Mouse (Mus musculus): ENCODE measurements around the gene Uqcc2. TPM values are rescaled to one million over a fixed set of nuclear protein-coding genes. Genes with fewer than 3 reads are reported as not detected.

The Uqcc2 gene
- polyA plus RNA-seq (2015; fragmentation: Nextera tagmentation; extraction: Ambion mirVana) = 243 and 267 TPM in 2 replicates

DNA sequence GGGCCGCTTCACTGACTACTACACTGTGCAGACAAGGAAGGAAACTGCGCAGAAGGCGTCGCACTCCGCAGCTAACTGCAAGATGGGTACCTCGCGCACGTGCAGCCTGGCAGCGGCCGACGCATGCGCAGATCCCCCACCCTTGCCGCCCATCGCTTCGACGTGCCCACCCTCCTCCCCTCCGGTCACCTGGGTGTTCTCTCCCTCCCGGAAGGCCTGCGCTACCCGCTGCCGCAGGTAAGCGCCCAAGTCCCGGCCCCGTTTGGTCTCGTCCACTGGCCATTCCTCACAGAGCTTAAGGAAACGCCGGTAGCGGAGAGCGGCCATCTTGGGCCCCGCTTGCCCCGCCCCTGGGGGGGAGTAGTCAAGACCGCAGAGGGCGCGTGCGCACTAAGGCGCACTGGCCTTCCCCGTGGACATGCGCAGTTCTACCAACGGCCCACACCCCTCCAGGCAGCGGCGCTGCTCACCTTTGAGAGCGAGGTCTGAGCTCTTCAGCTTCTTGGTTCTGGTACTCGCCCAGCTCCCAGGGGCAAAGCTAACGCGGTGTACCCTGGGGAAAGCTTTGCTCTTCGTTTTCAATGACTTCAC, at the start of gene Uqcc2:
Gene Uqcc2, minus strand, starts transcription at position 366 of the 591 bp plus-strand sequence.
- peak; percentile 96 for ATAC-seq (ENCODE audit: insufficient read depth, low FRiP score)
- peak within 1 kb of the TSS; percentile 81 for H3K9ac ChIP-seq (ENCODE audit: low read length)
- H3K27me3 ChIP-seq (ENCODE audit: control insufficient read depth, insufficient read depth, low read length) = no peaks in the 10 kb centered on the region
- no peaks in the 10 kb centered on the region for H3K36me3 ChIP-seq (ENCODE audit: control insufficient read depth, insufficient read depth, low read length)
- 0% methylated on average over 46 of the region's 46 CpGs for WGBS
- peaks cover 4% of the 10 kb centered on the region; the same call in 1 of the 2 replicates for H3K9me3 ChIP-seq (replicated peaks; ENCODE audit: control insufficient read depth, low read length)
- peak within 1 kb of the TSS; percentile 68 for H3K4me2 ChIP-seq (ENCODE audit: low read depth, low read length)
- H3K4me3 ChIP-seq (replicated peaks; ENCODE audit: low read length) = peak within 1 kb of the TSS; percentile 77
- no peak within 1 kb of the TSS; the same call in 1 of the 2 replicates for H3K27ac ChIP-seq (ENCODE audit: low read length)
- H3K4me1 ChIP-seq (ENCODE audit: control insufficient read depth, insufficient read depth, low read length) = peaks cover 26% of the 10 kb centered on the region

DNA sequence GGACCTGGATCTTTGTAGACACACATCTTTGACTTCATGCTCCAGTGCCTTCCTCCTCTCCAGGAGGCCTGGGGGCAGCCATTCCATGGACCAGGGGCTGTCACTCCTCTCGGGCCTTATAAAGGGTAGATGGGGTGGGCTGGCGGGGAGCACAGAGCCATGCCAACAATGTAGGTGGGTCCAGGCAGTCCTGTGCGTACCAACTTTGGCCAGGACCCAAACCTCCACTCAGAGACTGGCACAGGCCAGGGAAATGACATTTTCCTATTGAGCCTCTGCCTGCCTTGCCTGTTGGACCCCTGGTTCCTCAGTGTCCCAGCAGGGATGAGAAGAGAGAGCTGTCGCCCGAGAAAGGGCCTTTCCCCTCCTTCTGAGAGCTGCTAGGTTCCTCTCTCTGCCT, 48.7 kb upstream of the Uqcc2 start:
- H3K27me3 ChIP-seq (ENCODE audit: control insufficient read depth, insufficient read depth, low read length) = no peaks in the 10 kb centered on the region
- WGBS = 76% methylated on average over 5 of the region's 5 CpGs
- no peak overlapping the region for H3K4me2 ChIP-seq (ENCODE audit: low read depth, low read length)
- no peaks in the 10 kb centered on the region for H3K4me1 ChIP-seq (ENCODE audit: control insufficient read depth, insufficient read depth, low read length)
- no peak overlapping the region for H3K4me3 ChIP-seq (replicated peaks; ENCODE audit: low read length)
- no peaks in the 10 kb centered on the region for H3K9me3 ChIP-seq (replicated peaks; ENCODE audit: control insufficient read depth, low read length)
- H3K27ac ChIP-seq (ENCODE audit: low read length) = no peak overlapping the region
- H3K9ac ChIP-seq (ENCODE audit: low read length) = no peak overlapping the region
- no peaks in the 10 kb centered on the region for H3K36me3 ChIP-seq (ENCODE audit: control insufficient read depth, insufficient read depth, low read length)
- ATAC-seq (ENCODE audit: insufficient read depth, low FRiP score) = no peak

GRCm38 (mm10) chr17:27181666-27182065, 48.0 kb upstream of the Uqcc2 start:
- Histone ChIP-seq H3K4me1 (ENCODE audit: control insufficient read depth, insufficient read depth, low read length) (no peaks in the 10 kb centered on the region), H3K4me3 (replicated peaks; ENCODE audit: low read length) (no peak overlapping the region), H3K36me3 (ENCODE audit: control insufficient read depth, insufficient read depth, low read length) (no peaks in the 10 kb centered on the region), H3K4me2 (ENCODE audit: low read depth, low read length) (no peak overlapping the region), H3K9me3 (replicated peaks; ENCODE audit: control insufficient read depth, low read length) (no peaks in the 10 kb centered on the region), H3K27ac (ENCODE audit: low read length) (no peak overlapping the region), H3K9ac (ENCODE audit: low read length) (no peak overlapping the region), H3K27me3 (ENCODE audit: control insufficient read depth, insufficient read depth, low read length) (no peaks in the 10 kb centered on the region)
- WGBS = 37% methylated on average over 3 of the region's 3 CpGs
- peak; percentile 37; the same call in 1 of the 2 replicates for ATAC-seq (ENCODE audit: insufficient read depth, low FRiP score)

GRCm38 (mm10) chr17:27179681-27180280, 46.1 kb upstream of the Uqcc2 start:
- no peak overlapping the region for H3K9ac ChIP-seq (ENCODE audit: low read length)
- H3K27me3 ChIP-seq (ENCODE audit: control insufficient read depth, insufficient read depth, low read length) = no peaks in the 10 kb centered on the region
- H3K27ac ChIP-seq (ENCODE audit: low read length) = no peak overlapping the region
- H3K36me3 ChIP-seq (ENCODE audit: control insufficient read depth, insufficient read depth, low read length) = no peaks in the 10 kb centered on the region
- H3K4me1 ChIP-seq (ENCODE audit: control insufficient read depth, insufficient read depth, low read length) = no peaks in the 10 kb centered on the region
- no peak overlapping the region for H3K4me2 ChIP-seq (ENCODE audit: low read depth, low read length)
- no peak for ATAC-seq (ENCODE audit: insufficient read depth, low FRiP score)
- no peaks in the 10 kb centered on the region for H3K9me3 ChIP-seq (replicated peaks; ENCODE audit: control insufficient read depth, low read length)
- H3K4me3 ChIP-seq (replicated peaks; ENCODE audit: low read length) = no peak overlapping the region
- WGBS = 60% methylated on average over 12 of the region's 12 CpGs

- H3K27me3 ChIP-seq (ENCODE audit: control insufficient read depth, insufficient read depth, low read length) = no peaks in the 10 kb centered on the region
- no peak overlapping the region for H3K4me3 ChIP-seq (replicated peaks; ENCODE audit: low read length)
- no peak overlapping the region for H3K27ac ChIP-seq (ENCODE audit: low read length)
- WGBS = 94% methylated on average over 17 of the region's 17 CpGs
- no peaks in the 10 kb centered on the region for H3K9me3 ChIP-seq (replicated peaks; ENCODE audit: control insufficient read depth, low read length)
- H3K4me1 ChIP-seq (ENCODE audit: control insufficient read depth, insufficient read depth, low read length) = no peaks in the 10 kb centered on the region
- no peaks in the 10 kb centered on the region for H3K36me3 ChIP-seq (ENCODE audit: control insufficient read depth, insufficient read depth, low read length)
- ATAC-seq (ENCODE audit: insufficient read depth, low FRiP score) = no peak
- no peak overlapping the region for H3K4me2 ChIP-seq (ENCODE audit: low read depth, low read length)
- no peak overlapping the region for H3K9ac ChIP-seq (ENCODE audit: low read length)
Observed at GRCm38 (mm10) chr17:27178427-27179177, 44.9 kb upstream of the Uqcc2 start.

DNA sequence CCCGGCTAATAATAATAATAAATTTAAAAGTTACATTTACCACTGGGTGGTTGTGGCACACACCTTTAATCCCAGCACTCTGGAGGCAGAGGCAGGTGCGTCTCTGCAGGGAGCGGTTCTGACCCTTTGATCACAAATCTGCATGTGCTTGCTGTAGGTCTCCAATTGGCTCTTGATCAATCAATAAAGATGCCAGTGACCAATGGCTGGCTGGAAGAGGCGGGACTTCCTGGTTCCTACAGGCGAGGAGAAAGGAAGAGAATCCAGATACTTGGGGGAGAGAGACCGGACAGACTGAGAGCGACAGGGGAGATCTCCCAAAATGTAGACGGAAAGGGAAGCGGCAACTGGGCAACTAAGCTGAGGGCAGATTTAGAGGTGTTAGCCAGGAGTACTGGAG, 44.3 kb upstream of the Uqcc2 start:
- no peak for ATAC-seq (ENCODE audit: insufficient read depth, low FRiP score)
- H3K36me3 ChIP-seq (ENCODE audit: control insufficient read depth, insufficient read depth, low read length) = no peaks in the 10 kb centered on the region
- no peaks in the 10 kb centered on the region for H3K27me3 ChIP-seq (ENCODE audit: control insufficient read depth, insufficient read depth, low read length)
- H3K9ac ChIP-seq (ENCODE audit: low read length) = no peak overlapping the region
- no peak overlapping the region for H3K4me3 ChIP-seq (replicated peaks; ENCODE audit: low read length)
- H3K4me2 ChIP-seq (ENCODE audit: low read depth, low read length) = no peak overlapping the region
- H3K27ac ChIP-seq (ENCODE audit: low read length) = no peak overlapping the region
- H3K9me3 ChIP-seq (replicated peaks; ENCODE audit: control insufficient read depth, low read length) = no peaks in the 10 kb centered on the region
- 91% methylated on average over 9 of the region's 9 CpGs for WGBS
- H3K4me1 ChIP-seq (ENCODE audit: control insufficient read depth, insufficient read depth, low read length) = no peaks in the 10 kb centered on the region

DNA sequence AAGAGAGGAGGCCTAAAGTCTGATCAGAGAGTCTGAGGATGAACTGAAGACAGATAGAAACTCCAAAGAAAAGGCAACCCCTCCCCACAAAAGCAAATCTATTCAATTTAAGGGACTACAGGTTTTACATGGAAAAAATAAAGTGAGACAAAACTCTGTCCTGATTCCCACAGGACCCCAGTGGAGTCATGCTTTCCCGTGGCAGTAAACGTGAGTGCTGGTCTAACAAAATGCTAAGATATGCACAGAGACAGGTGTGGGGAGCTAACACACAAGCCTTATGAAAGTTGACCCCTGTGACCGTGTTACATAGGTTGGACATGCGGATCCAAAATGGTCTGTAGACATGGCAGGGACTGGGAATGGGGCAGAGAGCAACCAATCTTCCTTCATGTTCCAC, 43.0 kb upstream of the Uqcc2 start:
- Histone ChIP-seq H3K4me3 (replicated peaks; ENCODE audit: low read length) (no peak overlapping the region), H3K4me2 (ENCODE audit: low read depth, low read length) (no peak overlapping the region), H3K9ac (ENCODE audit: low read length) (no peak overlapping the region), H3K4me1 (ENCODE audit: control insufficient read depth, insufficient read depth, low read length) (no peaks in the 10 kb centered on the region), H3K27ac (ENCODE audit: low read length) (no peak overlapping the region), H3K36me3 (ENCODE audit: control insufficient read depth, insufficient read depth, low read length) (no peaks in the 10 kb centered on the region), H3K9me3 (replicated peaks; ENCODE audit: control insufficient read depth, low read length) (no peaks in the 10 kb centered on the region), H3K27me3 (ENCODE audit: control insufficient read depth, insufficient read depth, low read length) (no peaks in the 10 kb centered on the region)
- no peak for ATAC-seq (ENCODE audit: insufficient read depth, low FRiP score)
- WGBS = 91% methylated on average over 4 of the region's 4 CpGs

GRCm38 (mm10) chr17:27176287-27176686, 42.6 kb upstream of the Uqcc2 start:
- WGBS = 71% methylated on average over 3 of the region's 3 CpGs
- no peaks in the 10 kb centered on the region for H3K36me3 ChIP-seq (ENCODE audit: control insufficient read depth, insufficient read depth, low read length)
- ATAC-seq (ENCODE audit: insufficient read depth, low FRiP score) = no peak

More at GRCm38 (mm10) chr17:27176287-27176686, 42.6 kb upstream of the Uqcc2 start:
- H3K27ac ChIP-seq (ENCODE audit: low read length) = no peak overlapping the region
- no peak overlapping the region for H3K4me3 ChIP-seq (replicated peaks; ENCODE audit: low read length)
- H3K4me2 ChIP-seq (ENCODE audit: low read depth, low read length) = no peak overlapping the region
- no peaks in the 10 kb centered on the region for H3K4me1 ChIP-seq (ENCODE audit: control insufficient read depth, insufficient read depth, low read length)
- no peaks in the 10 kb centered on the region for H3K9me3 ChIP-seq (replicated peaks; ENCODE audit: control insufficient read depth, low read length)
- H3K27me3 ChIP-seq (ENCODE audit: control insufficient read depth, insufficient read depth, low read length) = no peaks in the 10 kb centered on the region
- H3K9ac ChIP-seq (ENCODE audit: low read length) = no peak overlapping the region
